In genomic region chr2:126490573-126490972, GRCm38 (mm10) we compare ENCODE assay signal across 29 mouse cellular contexts. TPM values are rescaled to one million over a fixed set of nuclear protein-coding genes. Genes with fewer than 3 reads are reported as not detected.
DNase-seq lines count a peak whose midpoint lies in the region; ATAC-seq and TF ChIP-seq lines count a peak whose summit lies in the region.
"Had no signal": no experiment of that assay in that cellular context is flagged by ENCODE, and none has a peak within 500 bp of the region (broad histone marks: within the 10 kb centered on the region; RNA-seq: fewer than 3 reads in every experiment).

No protein-coding gene starts in this region.

- no peak for ATAC-seq in heart, embryonic 15.5 days (replicated peaks; ENCODE audit: insufficient number of reproducible peaks, insufficient read depth, low FRiP score, low read depth)
- ATAC-seq in liver, postnatal 0 days = no peak
- peak; percentile 63; the same call in 1 of the 2 replicates for ATAC-seq in monocyte, adult 5-6 weeks (replicated peaks; ENCODE audit: insufficient number of reproducible peaks, low FRiP score, low TSS enrichment, poor library complexity, severe bottlenecking)
- ATAC-seq: forebrain, embryonic 13.5 days; intestine, postnatal 0 days; Patski had no signal

- H3K9ac ChIP-seq in heart, embryonic 15.5 days = no peak overlapping the region
- H3K9ac ChIP-seq in liver, postnatal 0 days (replicated peaks) = no peak overlapping the region
- H3K9ac ChIP-seq: forebrain, embryonic 13.5 days; heart, embryonic 13.5 days; hindbrain, embryonic 14.5 days; neural tube, embryonic 15.5 days had no signal

- 0 out of 2 replicates have a peak, but pooled peaks cover 3% of the 10 kb centered on the region for H3K4me1 ChIP-seq in heart, embryonic 15.5 days (replicated peaks)
- 0 out of 2 replicates have a peak, but pooled peaks cover 1% of the 10 kb centered on the region for H3K4me1 ChIP-seq in liver, postnatal 0 days (ENCODE audit: insufficient read depth)
- H3K4me1 ChIP-seq: forebrain, embryonic 13.5 days had no signal

- no peaks in the 10 kb centered on the region for H3K27me3 ChIP-seq in heart, embryonic 15.5 days
- no peaks in the 10 kb centered on the region for H3K27me3 ChIP-seq in liver, postnatal 0 days (ENCODE audit: insufficient read depth, low read length)
- H3K27me3 ChIP-seq: forebrain, embryonic 13.5 days; heart, embryonic 13.5 days; neural tube, embryonic 15.5 days had no signal

- no peak for TF ChIP-seq CTCF in liver, postnatal 0 days (IDR thresholded peaks at IDR 0.05; ENCODE audit: low read depth)

- no peaks in the 10 kb centered on the region for H3K9me3 ChIP-seq in heart, embryonic 15.5 days (replicated peaks)
- H3K9me3 ChIP-seq in liver, postnatal 0 days (ENCODE audit: low read length) = no peaks in the 10 kb centered on the region
- H3K9me3 ChIP-seq: forebrain, embryonic 13.5 days; heart, embryonic 13.5 days; neural tube, embryonic 15.5 days had no signal

- H3K36me3 ChIP-seq in heart, embryonic 15.5 days = no peaks in the 10 kb centered on the region
- H3K36me3 ChIP-seq in liver, postnatal 0 days (replicated peaks; ENCODE audit: insufficient read depth, low read length) = no peaks in the 10 kb centered on the region
- H3K36me3 ChIP-seq: heart, embryonic 13.5 days; neural tube, embryonic 15.5 days had no signal

- no peak for TF ChIP-seq EP300 in liver, postnatal 0 days (IDR thresholded peaks at IDR 0.05; ENCODE audit: low read depth)

- peak overlapping the region; percentile 4; the same call in 1 of the 2 replicates for H3K4me3 ChIP-seq in heart, embryonic 15.5 days
- H3K4me3 ChIP-seq in liver, postnatal 0 days (ENCODE audit: low read depth, low read length) = peak overlapping the region; percentile 26
- H3K4me3 ChIP-seq: forebrain, embryonic 13.5 days; heart, adult 2 months; heart, embryonic 13.5 days; neural tube, embryonic 15.5 days had no signal

- DNase-seq in heart, adult 8-10 months (ENCODE audit: low spot score) = no peak
- DNase-seq in lung, postnatal 36 days = peak; percentile 37
- no peak for DNase-seq in lung, postnatal 4 days
- no peak for DNase-seq in liver, postnatal 0 days
- no peak for DNase-seq in spleen, postnatal 10 days (ENCODE audit: low spot score in 2 of 2)
- no peak for DNase-seq in ovary, postnatal 36 days (ENCODE audit: low spot score)
- DNase-seq: adrenal gland, postnatal 10 days; cerebellum, adult 2 months; cerebellum, postnatal 14 days; gastrocnemius, postnatal 25 days; heart, adult 2 months; heart, postnatal 4 days; kidney, adult 9 months; kidney, postnatal 10 days; layer of hippocampus, postnatal 36 days; left cerebral cortex, postnatal 4 days; lung, adult 2 months; lung, postnatal 10 days; midbrain, embryonic 14.5 days; thymus, postnatal 36 days had no signal

- no peak overlapping the region for H3K27ac ChIP-seq in heart, embryonic 15.5 days
- no peak overlapping the region; the same call in 1 of the 2 replicates for H3K27ac ChIP-seq in liver, postnatal 0 days (ENCODE audit: low read depth)
- H3K27ac ChIP-seq: forebrain, embryonic 13.5 days; heart, adult 2 months; heart, embryonic 13.5 days; hindbrain, embryonic 14.5 days; neural tube, embryonic 15.5 days had no signal

- 77% methylated on average over 9 of the region's 9 CpGs for WGBS in heart, embryonic 15.5 days
- WGBS in liver, postnatal 0 days (ENCODE audit: insufficient replicate concordance) = 56% methylated on average over 9 of the region's 9 CpGs

- H3K4me2 ChIP-seq in heart, embryonic 15.5 days = no peak overlapping the region
- peak overlapping the region; percentile 44 for H3K4me2 ChIP-seq in liver, postnatal 0 days (ENCODE audit: low read depth, low read length)
- H3K4me2 ChIP-seq: forebrain, embryonic 13.5 days; heart, embryonic 13.5 days; hindbrain, embryonic 14.5 days; neural tube, embryonic 15.5 days had no signal

RNA-seq across cellular contexts. Expression of gene Atp8b4, which starts 9.9 kb away (rescaled TPM):
- polyA plus RNA-seq in heart, embryonic 15.5 days (2015; fragmentation: Nextera tagmentation; extraction: Ambion mirVana) = 0.34 and 3.0 TPM in 2 replicates
- under 1 TPM; 0.19 to 0.49 (median 0.33) TPM for total RNA-seq in heart, adult 8-10 months (2022)
- 3.4 and 5.2 TPM in 2 replicates for polyA plus RNA-seq in liver, postnatal 0 days (2015; fragmentation: Nextera tagmentation; extraction: Ambion mirVana)
- total RNA-seq in monocyte, adult 5-6 weeks (2017) = 75.4 to 129 TPM (median 81.3 TPM) in 3 replicates
- total RNA-seq: layer of hippocampus, postnatal 36 days; MEL had no signal
- polyA plus RNA-seq: forebrain, embryonic 13.5 days had no signal

Comparison
In these comparisons a context has a peak if more than half of its experiments do, and no peak if none do; other contexts are left out.
1. RNA of gene Atp8b4, which starts 9.9 kb away (total RNA-seq): 75.4 to 129 TPM in monocyte, adult 5-6 weeks; 0.19 to 0.49 TPM in heart, adult 8-10 months; every median in the first group is over 10 times any median in the second.